Mouse (Mus musculus): Measurements from ENCODE around the gene Naa40.

Gene Naa40

GRCm38 (mm10) chr19:7214484-7214883, 26.5 kb downstream of the Naa40 start:
- 34% methylated on average over 5 of the region's 5 CpGs for WGBS

- 84% methylated on average over 3 of the region's 3 CpGs for WGBS
Observed at GRCm38 (mm10) chr19:7213010-7213409, 28.0 kb downstream of the Naa40 start.

GRCm38 (mm10) chr19:7212216-7212615, 28.8 kb downstream of the Naa40 start:
- WGBS = 44% methylated on average over 1 of the region's 1 CpGs

- 84% methylated on average over 7 of the region's 7 CpGs for WGBS
Observed at GRCm38 (mm10) chr19:7209907-7210646, 30.9 kb downstream of the Naa40 start.

- WGBS = under 1% methylated on average over 79 of the region's 79 CpGs
Observed at GRCm38 (mm10) chr19:7205753-7206736, 34.9 kb downstream of the Naa40 start, which contains the start of gene Otub1. TSS of gene Otub1 (minus strand) at chr19:7206316.

- WGBS = 18% methylated on average over 7 of the region's 7 CpGs
Observed at GRCm38 (mm10) chr19:7205326-7205725, 35.7 kb downstream of the Naa40 start.

GRCm38 (mm10) chr19:7204898-7205297, 36.1 kb downstream of the Naa40 start:
- 60% methylated on average over 2 of the region's 2 CpGs for WGBS

- 53% methylated on average over 1 of the region's 1 CpGs for WGBS
Observed at GRCm38 (mm10) chr19:7200427-7200826, 40.6 kb downstream of the Naa40 start.

- 93% methylated on average over 13 of the region's 13 CpGs for WGBS
Observed at GRCm38 (mm10) chr19:7199089-7199488, 41.9 kb downstream of the Naa40 start.

- WGBS = 85% methylated on average over 9 of the region's 9 CpGs
Observed at GRCm38 (mm10) chr19:7197445-7197844, 43.5 kb downstream of the Naa40 start.

- 33% methylated on average over 17 of the region's 17 CpGs for WGBS
Observed at GRCm38 (mm10) chr19:7196741-7197270, 44.2 kb downstream of the Naa40 start.

- WGBS = 25% methylated on average over 33 of the region's 33 CpGs
Observed at GRCm38 (mm10) chr19:7195900-7196728, 44.9 kb downstream of the Naa40 start.

GRCm38 (mm10) chr19:7192561-7192967, 48.4 kb downstream of the Naa40 start:
- 66% methylated on average over 2 of the region's 2 CpGs for WGBS

- WGBS = 68% methylated on average over 6 of the region's 6 CpGs
Observed at GRCm38 (mm10) chr19:7191639-7192038, 49.3 kb downstream of the Naa40 start.

- 68% methylated on average over 5 of the region's 5 CpGs for WGBS
Observed at GRCm38 (mm10) chr19:7190986-7191385, 50.0 kb downstream of the Naa40 start.

- 83% methylated on average over 4 of the region's 4 CpGs for WGBS
Observed at GRCm38 (mm10) chr19:7189026-7189425, 52.0 kb downstream of the Naa40 start.

- WGBS = 55% methylated on average over 5 of the region's 5 CpGs
Observed at GRCm38 (mm10) chr19:7187157-7187556, 53.8 kb downstream of the Naa40 start.

- 62% methylated on average over 18 of the region's 18 CpGs for WGBS
Observed at GRCm38 (mm10) chr19:7185715-7186291, 55.2 kb downstream of the Naa40 start.

- 73% methylated on average over 4 of the region's 4 CpGs for WGBS
Observed at GRCm38 (mm10) chr19:7185059-7185458, 55.9 kb downstream of the Naa40 start.

GRCm38 (mm10) chr19:7183419-7183818, 57.6 kb downstream of the Naa40 start:
- 72% methylated on average over 11 of the region's 11 CpGs for WGBS
